26 mouse cellular contexts compared by ENCODE assay signal in the genomic region with DNA sequence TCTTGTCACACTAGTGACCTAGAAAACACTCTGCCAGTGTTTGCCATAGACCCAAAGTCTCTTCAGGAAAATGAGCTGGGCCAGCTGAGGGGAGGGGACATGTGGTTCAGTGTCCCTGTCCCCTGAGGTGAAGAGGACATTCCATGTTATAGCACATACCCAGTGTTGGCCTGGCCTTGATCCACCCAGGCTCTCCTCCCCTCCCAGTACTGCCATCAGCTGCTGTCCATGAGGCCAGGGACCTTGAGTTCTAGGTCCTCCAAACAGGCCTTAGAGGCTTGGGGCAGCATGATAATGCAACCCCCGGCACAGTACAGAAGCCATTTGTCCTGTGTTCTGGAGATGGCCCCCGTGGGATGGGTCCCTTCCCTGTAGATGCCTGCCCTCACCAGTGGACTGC.
"Had no signal": no experiment of that assay in that cellular context is flagged by ENCODE, and none has a peak within 500 bp of the region (broad histone marks: within the 10 kb centered on the region; RNA-seq: fewer than 3 reads in every experiment).

No protein-coding gene starts in this region.

- H3K9me3 ChIP-seq: heart, embryonic 10.5 days; heart, embryonic 12.5 days; hindbrain, embryonic 13.5 days; hindbrain, embryonic 15.5 days; kidney, embryonic 15.5 days; limb, embryonic 12.5 days; liver, embryonic 13.5 days had no signal

- ATAC-seq: hindbrain, postnatal 0 days; intestine, embryonic 16.5 days had no signal

- H3K9ac ChIP-seq: heart, embryonic 12.5 days; hindbrain, embryonic 13.5 days; hindbrain, embryonic 15.5 days; kidney, embryonic 15.5 days; limb, embryonic 12.5 days; liver, embryonic 13.5 days had no signal

- H3K4me3 ChIP-seq: gastrocnemius, adult 2 months; heart, embryonic 10.5 days; heart, embryonic 12.5 days; hindbrain, embryonic 13.5 days; hindbrain, embryonic 15.5 days; kidney, embryonic 15.5 days; limb, embryonic 12.5 days; liver, embryonic 13.5 days had no signal

- H3K27ac ChIP-seq: gastrocnemius, adult 2 months; heart, embryonic 10.5 days; hindbrain, embryonic 13.5 days; hindbrain, embryonic 15.5 days; hindbrain, postnatal 0 days; kidney, embryonic 15.5 days; kidney, postnatal 0 days; limb, embryonic 12.5 days; liver, embryonic 13.5 days had no signal

- H3K36me3 ChIP-seq: heart, embryonic 10.5 days; heart, embryonic 12.5 days; hindbrain, embryonic 15.5 days; kidney, embryonic 15.5 days; limb, embryonic 12.5 days; liver, embryonic 13.5 days had no signal

- DNase-seq: gastrocnemius, adult 2 months; gastrocnemius, postnatal 10 days; gastrocnemius, postnatal 25 days; heart, adult 18-20 months; heart, postnatal 10 days; heart, postnatal 4 days; kidney, adult 11 months; kidney, adult 2 months; kidney, adult 9 months; kidney, postnatal 14 days; kidney, postnatal 36 days; layer of hippocampus, adult 9-11 months; layer of hippocampus, postnatal 36 days; left cerebral cortex, postnatal 4 days; liver; liver, embryonic 13.5 days had no signal

- H3K4me1 ChIP-seq: limb, embryonic 12.5 days; liver, embryonic 13.5 days had no signal

- H3K4me2 ChIP-seq: heart, embryonic 12.5 days; hindbrain, embryonic 13.5 days; hindbrain, embryonic 15.5 days; kidney, embryonic 15.5 days; limb, embryonic 12.5 days; liver, embryonic 11.5 days; liver, embryonic 13.5 days had no signal

- H3K27me3 ChIP-seq: hindbrain, embryonic 13.5 days; hindbrain, embryonic 15.5 days; kidney, embryonic 15.5 days; limb, embryonic 12.5 days; liver, embryonic 13.5 days had no signal
